Mouse (Mus musculus) 3T3-L1 (cell line): ENCODE data around the gene Sod1.

ENCODE experiments used
- DNase-seq: peaks from one replicate; pipeline ENCODE4 v3.0.0-alpha.2; 2015; ENCODE audit warnings: low read depth, low spot score

The Sod1 gene

DNA sequence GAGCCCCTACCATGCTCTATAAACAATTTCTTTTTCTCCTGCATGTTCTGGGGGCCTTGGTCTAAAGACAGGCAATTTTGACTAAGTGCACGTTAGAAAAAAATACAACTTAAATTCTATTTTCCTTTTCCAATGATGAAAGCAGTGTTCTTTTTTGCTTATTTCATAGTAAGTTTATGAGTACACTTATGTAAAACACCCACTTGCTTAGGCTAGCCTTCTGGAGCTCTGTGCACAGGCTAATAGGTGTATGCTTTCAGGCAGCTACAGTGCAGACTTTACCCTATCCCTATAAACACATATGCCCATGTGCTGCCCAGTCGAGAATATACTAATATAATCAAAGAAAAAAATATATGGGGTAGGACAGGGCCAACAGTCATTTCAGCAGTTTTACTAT is 32.0 kb downstream of the Sod1 start:
- no peak for DNase-seq

DNA sequence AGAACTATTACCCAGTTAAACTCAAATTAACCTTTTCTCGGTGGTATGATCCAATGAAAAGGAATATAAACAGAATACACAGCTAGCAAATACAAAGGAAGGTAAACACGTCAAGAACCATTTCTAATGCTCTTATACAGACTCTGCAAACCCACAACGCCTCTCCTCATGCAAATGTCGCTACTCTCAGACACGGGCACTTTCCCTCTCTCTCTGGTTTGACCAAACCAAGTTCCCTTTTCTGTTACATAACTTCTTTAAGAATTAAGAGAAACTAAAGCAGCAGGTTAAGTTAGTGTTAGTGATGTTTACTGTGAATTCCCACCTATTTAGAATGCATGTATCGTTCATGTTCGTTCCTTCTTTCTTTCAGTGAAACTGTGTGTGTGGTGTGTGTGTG is 38.4 kb downstream of the Sod1 start:
- DNase-seq = no peak

DNA sequence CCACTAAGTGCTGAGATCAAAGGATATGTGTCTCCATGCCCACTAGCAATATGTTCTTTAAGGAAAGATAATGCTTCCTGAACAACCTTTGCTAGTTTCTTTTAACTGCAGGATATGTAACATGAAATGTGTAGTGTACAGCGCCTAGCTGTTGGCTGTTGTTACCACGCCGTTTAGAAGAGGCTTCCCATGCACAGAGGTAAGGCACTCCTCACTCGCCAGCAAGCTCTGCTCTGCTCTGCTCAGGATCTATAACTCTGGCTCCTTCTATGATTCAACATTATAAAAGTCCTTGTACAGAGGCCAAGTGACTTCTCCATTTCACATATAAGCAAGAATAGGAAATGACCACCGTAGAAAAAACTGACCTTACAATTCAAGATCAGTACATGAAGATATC is 39.1 kb downstream of the Sod1 start:
- DNase-seq = no peak

DNA sequence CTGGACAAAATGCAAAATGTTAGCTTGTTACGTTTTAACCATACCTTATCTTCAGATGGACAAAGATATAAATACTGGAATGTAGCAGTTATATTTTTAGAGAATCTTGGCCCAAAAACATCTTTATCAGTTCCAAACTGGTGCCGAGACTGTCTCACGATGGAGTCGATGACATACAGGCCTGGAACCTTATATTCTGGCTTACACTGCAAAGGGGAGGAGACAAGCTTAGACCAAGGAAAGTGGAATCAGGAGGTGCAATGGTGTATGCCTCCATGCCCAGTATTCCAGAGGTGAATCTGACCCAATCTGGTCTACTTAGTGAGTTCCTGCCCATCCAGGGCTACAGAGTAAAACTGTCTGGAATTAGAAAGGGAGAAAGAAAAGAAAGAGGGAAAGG is 39.5 kb downstream of the Sod1 start:
- no peak for DNase-seq

DNA sequence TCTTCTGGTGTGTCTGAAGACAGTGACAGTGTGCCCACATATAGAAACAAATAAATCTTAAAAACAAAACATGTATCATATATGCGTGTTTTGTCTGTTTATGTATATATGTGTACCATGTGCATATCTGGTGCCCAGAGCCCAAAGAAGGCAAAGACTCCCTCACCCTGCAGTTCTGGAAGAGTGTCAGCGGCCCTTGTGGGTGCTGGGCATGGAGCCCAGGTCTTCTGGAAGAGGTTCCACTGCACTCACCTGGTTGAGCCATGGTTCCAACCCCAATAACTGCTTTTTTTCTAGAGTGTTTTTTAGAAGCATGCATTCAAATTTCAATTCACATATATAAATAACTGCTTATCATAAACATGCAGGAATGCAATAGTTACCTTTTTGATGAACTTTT is 41.2 kb downstream of the Sod1 start:
- DNase-seq = no peak

DNA sequence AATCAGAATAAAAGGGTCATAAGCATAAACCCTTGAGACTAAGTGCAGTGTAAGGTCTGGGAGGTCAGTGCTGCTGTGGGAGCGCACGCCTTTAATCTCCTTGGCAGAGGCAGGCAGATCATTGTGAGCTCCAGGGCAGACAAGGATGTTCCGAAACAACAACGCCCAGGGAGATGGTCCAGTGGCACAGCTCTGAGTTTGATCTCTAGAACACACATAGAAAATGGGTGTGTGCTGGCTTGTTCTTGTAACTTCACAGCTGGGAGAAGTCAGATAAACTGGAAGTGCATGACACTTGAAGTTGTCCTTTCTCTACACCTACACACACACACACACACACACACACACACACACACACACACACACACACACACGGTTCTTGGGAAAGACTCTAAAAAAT is 43.5 kb downstream of the Sod1 start:
- no peak for DNase-seq

DNA sequence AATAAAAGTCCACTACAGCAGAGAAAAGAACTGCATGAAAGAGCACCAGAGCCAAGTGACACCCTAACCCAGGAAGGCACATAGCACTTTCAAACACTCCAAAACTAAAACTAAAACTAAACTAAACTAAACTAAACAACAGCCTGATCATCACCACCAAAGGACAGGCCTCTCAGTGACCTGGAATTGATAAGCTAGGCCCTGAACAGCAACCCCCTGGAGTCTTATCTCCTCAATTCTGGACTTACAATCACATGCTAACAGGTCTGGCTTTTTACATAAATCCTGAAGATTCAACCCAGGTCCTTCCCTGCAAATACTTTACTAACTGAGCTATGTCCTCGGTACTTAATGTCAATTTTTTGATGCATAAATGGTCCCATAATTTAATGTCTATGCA is 44.6 kb downstream of the Sod1 start:
- no peak for DNase-seq

DNA sequence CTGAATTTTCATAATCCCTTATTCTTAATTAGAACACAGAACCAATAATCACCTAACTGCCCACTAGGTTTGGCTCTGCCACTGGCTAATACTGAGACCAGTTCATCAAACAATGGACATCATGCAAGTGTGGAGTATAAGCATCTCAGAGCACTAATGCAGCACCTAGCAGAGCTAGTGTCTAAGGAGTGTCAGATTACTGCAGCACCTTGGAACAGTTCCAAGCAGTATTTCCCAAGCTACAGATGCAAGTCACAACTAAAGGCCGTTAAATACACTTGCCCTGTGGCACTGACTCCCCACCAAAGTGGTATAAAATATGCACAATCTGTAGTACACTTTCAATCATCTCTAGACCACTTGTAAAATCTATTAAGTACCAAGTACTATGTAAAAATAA is 46.0 kb downstream of the Sod1 start:
- peak; percentile 80 for DNase-seq

DNA sequence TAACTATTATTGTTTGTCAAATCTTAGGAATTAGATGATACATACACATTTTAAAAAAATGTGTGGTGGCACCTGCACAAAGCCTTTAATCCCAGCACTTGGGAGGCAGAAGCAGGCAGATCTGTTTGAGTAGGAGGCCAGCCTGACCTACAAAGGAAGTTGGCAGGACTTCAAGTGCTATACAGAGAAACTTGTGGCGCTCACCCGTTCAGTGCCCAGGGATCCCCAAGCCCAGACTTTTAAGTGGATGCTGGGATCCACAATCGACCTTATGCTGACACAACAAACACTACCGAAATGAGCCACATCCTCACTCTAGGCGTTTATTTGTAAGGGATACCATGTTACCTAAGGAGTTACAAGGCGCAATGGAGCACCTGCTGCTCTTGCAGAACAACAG is 55.0 kb downstream of the Sod1 start:
- DNase-seq = no peak
